Comparison of ENCODE assay signal across 21 mouse cellular contexts in the genomic region with DNA sequence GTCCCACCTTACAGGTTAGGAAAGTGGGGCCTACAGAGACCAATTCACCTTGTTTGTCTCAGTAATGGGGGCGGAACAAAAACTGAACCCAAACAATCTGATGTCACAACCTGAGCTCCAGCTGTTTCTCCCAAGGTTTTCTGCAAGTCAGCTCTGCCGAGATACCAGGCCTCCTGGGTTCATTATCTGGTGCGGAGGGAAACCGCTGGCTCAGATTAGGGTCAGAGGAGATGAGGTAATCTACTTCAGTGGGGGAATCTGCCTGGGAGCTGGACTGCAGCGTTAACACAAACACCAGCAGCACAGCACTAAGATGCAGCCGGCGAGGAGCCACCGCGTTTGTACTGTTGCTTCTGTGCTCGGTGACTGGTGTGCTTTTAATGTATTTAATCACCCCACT.
A peak's percentile ranks its signal among the peaks of the same experiment; 100 is the strongest.
DNase-seq lines count a peak whose midpoint lies in the region; ATAC-seq lines count a peak whose summit lies in the region.
"Had no signal": no experiment of that assay in that cellular context is flagged by ENCODE, and none has a peak within 500 bp of the region (broad histone marks: within the 10 kb centered on the region; RNA-seq: fewer than 3 reads in every experiment).

No protein-coding gene starts in this region.

- no peak for ATAC-seq in megakaryocyte, adult 5-6 weeks (ENCODE audit: poor library complexity, severe bottlenecking)
- peak; percentile 23 for ATAC-seq in granulocyte monocyte progenitor cell, adult 5-6 weeks (replicated peaks; ENCODE audit: poor library complexity, severe bottlenecking)
- ATAC-seq in megakaryocyte progenitor cell, adult 5-6 weeks (replicated peaks; ENCODE audit: poor library complexity) = peak; percentile 70
- ATAC-seq: CD4-positive, CD25-positive, alpha-beta regulatory T cell, adult 4 months; forebrain, embryonic 15.5 days; lung, postnatal 0 days; Patski had no signal

- DNase-seq in MEL-GATA-1-ER (ENCODE audit: extremely low read depth, low read depth) = peak; percentile 72
- DNase-seq in kidney, postnatal 14 days = no peak
- no peak for DNase-seq in frontal cortex, adult 2 months (ENCODE audit: extremely low spot score in 1 of 2, low spot score in 1 of 2)
- no peak for DNase-seq in left cerebral cortex, postnatal 14 days (ENCODE audit: low spot score in 2 of 2)
- DNase-seq: cerebellum, adult 8-10 months; right cerebral cortex, postnatal 4 days; thymus, adult 2 months had no signal

- no peaks in the 10 kb centered on the region for H3K9me3 ChIP-seq in megakaryocyte, embryonic 14.5 days
- H3K9me3 ChIP-seq: forebrain, embryonic 15.5 days; hindbrain, embryonic 12.5 days; kidney, embryonic 15.5 days; limb, embryonic 13.5 days; midbrain, embryonic 10.5 days had no signal

- intact Hi-C loops in left cerebral cortex, postnatal 14 days (cut with DNase I) = no loop called here

- H3K27me3 ChIP-seq in megakaryocyte, embryonic 14.5 days (replicated peaks) = no peaks in the 10 kb centered on the region
- H3K27me3 ChIP-seq: forebrain, embryonic 15.5 days; hindbrain, embryonic 12.5 days; kidney, embryonic 15.5 days; limb, embryonic 13.5 days; Patski had no signal

- H3K4me3 ChIP-seq in megakaryocyte, embryonic 14.5 days (replicated peaks) = peak overlapping the region; percentile 83
- H3K4me3 ChIP-seq: forebrain, embryonic 15.5 days; hindbrain, embryonic 12.5 days; kidney, embryonic 15.5 days; left cerebral cortex, adult 2 months; limb, embryonic 13.5 days; midbrain, embryonic 10.5 days; myocyte had no signal

- H3K4me1 ChIP-seq in megakaryocyte, embryonic 14.5 days = peaks cover 92% of the 10 kb centered on the region

- peaks cover 18% of the 10 kb centered on the region for H3K36me3 ChIP-seq in megakaryocyte, embryonic 14.5 days (replicated peaks; ENCODE audit: low read length)
